Mouse (Mus musculus): ENCODE results near the gene Entpd7. TPM values are rescaled to one million over a fixed set of nuclear protein-coding genes. Genes with fewer than 3 reads are reported as not detected.

Entpd7 gene
- total RNA-seq, 4 experiments from 2014 or later = 17.8 to 21.6 (median 18.7) TPM

DNA sequence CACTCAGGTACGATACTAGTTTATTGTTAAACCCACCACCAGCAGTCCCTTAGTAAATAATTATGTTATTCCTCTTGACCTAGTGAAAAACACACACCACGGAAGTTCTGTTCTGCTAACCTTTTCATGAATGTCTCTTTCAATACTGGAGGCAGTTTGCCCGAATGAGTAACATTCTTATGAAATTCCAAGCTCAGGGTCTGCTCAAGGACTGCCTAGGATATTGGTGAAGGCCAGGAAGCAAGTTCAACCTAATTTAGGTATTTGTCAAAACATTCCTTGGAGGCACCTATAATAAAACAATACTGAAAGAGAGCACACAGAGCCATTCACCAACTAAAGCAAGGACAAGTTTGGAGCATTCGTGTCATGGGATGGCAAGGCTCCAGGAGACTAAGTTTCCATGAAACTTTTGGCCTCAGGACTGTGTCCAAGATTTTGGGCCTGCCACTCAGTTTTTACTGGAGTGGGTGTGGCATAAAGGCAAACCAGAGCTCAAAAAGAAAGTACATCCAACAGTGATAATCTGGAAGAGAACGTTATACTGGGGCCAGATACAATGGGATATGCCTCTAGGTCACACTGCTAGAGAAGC is 80.0 kb downstream of the Entpd7 start:
- no peak for DNase-seq (ENCODE audit: low spot score in 2 of 2)

DNA sequence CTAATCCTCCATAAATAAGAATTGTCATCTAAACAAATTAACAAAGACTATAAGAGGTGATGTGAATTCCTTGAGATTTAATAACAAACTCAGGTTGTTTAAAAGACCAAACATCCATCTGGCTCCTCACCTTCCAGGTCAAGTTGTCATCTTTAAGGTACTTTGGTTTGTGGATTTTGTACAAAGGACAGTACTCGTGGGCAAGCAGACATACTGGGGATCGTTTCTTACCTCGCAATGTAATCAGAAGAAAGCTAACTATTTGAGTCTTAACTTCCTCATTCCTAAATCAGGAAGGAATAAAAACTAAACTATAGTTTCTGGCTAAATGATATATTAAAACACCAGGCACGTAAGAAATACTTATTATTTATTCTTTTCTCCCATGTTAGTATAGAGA is 81.1 kb downstream of the Entpd7 start:
- DNase-seq (ENCODE audit: low spot score in 2 of 2) = no peak

- no peak for DNase-seq (ENCODE audit: low spot score in 2 of 2)
Observed at GRCm38 (mm10) chr19:43771499-43771969, 82.1 kb downstream of the Entpd7 start.

GRCm38 (mm10) chr19:43772311-43772710 is 82.8 kb downstream of the Entpd7 start:
- DNase-seq (ENCODE audit: low spot score in 2 of 2) = no peak

DNA sequence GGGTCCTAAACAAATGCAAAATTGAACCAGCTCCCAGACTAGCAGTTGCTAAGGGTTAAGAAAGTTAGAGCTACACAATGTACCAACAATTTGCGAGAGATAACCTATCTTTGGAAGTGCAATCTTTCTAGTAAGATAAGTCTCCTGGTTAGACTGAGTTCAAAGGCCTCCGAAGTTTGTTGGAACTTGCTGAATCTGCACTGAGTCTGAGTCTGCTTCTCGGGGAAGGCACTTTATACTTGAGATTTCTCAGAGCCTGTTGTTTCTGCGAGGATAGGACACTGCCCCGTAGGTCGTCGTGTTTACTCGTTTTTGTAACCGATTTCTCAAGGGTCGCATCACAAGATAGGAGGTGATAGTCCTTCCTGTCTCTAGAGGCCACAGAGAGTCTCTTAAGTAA is 86.0 kb downstream of the Entpd7 start:
- DNase-seq (ENCODE audit: low spot score in 2 of 2) = no peak

DNA sequence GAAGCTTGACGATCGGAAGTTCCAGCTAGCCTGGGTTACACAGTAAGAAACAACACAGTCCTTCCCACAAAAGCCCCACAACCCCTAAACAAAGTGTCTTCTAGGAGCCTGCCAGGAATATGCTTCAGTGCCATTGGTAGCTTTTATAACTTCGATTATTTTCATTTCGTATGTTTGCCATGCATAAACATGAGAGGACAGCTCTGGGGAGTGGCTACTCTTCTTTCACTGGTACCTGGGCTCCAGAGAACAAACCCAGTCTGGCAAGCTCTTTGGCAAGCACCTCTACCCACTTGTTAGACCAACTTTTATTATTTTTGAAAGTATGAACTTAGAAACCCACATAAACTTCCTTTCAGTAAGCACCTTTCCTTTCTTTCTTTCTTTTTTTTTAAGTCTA is 87.1 kb downstream of the Entpd7 start:
- DNase-seq (ENCODE audit: low spot score in 2 of 2) = no peak

DNA sequence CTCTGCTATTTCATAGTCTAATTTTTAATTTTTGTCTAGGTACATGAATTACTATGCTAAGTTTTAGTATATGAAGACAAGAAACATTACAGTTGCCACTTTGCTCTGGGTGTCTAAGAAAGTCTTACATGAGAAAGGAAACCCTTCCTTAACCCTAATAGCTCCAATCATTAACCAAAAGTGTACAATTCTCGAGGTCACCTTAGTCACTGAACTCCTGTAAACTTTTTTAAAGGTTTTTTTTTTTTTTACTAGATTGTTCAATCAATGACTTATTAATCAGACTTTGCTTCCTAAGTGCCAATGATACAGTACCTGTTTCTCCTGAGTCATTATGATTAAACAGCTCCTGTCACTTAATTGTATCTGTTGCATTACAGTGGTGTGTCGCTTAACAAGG is 87.8 kb downstream of the Entpd7 start:
- no peak for DNase-seq (ENCODE audit: low spot score in 2 of 2)

GRCm38 (mm10) chr19:43780391-43780790 is 90.9 kb downstream of the Entpd7 start:
- no peak for DNase-seq (ENCODE audit: low spot score in 2 of 2)

- DNase-seq (ENCODE audit: low spot score in 2 of 2) = no peak
Observed at GRCm38 (mm10) chr19:43781980-43782379, 92.5 kb downstream of the Entpd7 start, which contains the start of gene Abcc2. Gene Abcc2, plus strand, starts transcription at chr19:43782192.

Other genes with a start within 250 kb of the Entpd7 start
- 100 to 1,000 TPM in 1 of 4 experiments, 10 to 100 TPM in 3; 92.3 to 104 (median 96.8) TPM for gene Cnnm1, start 249.2 kb upstream of the Entpd7 start, total RNA-seq (2022)
- gene Got1, start 165.1 kb upstream of the Entpd7 start, total RNA-seq (2022) = 100 to 1,000 TPM; 390 to 413 (median 399) TPM
- gene Nkx2-3, start 77.3 kb upstream of the Entpd7 start, total RNA-seq (2022) = not detected
- 10 to 100 TPM; 44.9 to 53.6 (median 48.0) TPM for gene Slc25a28, start 14.8 kb upstream of the Entpd7 start, total RNA-seq (2022)
- gene Cutc, start 63.3 kb downstream of the Entpd7 start, total RNA-seq (2022) = 1 to 10 TPM; 6.1 to 9.4 (median 8.1) TPM
- 10 to 100 TPM; 12.5 to 16.5 (median 12.9) TPM for gene Cox15, start 63.3 kb downstream of the Entpd7 start, total RNA-seq (2022)
- under 1 TPM in 3 of 4 experiments, not detected in 1; 0.07 to 0.44 (median 0.25) TPM for gene Abcc2, start 92.5 kb downstream of the Entpd7 start, total RNA-seq (2022)